Mouse (Mus musculus): ENCODE results near the gene Tyw1. TPM values are rescaled to one million over a fixed set of nuclear protein-coding genes. Genes with fewer than 3 reads are reported as not detected.
"Not testable (repeated sequence)": the region's sequence is repeated elsewhere in the genome, so short reads cannot be mapped to it uniquely, and the experiment has no call there.

The Tyw1 gene
- polyA plus RNA-seq, 1 experiment from 2014 or later: 30.2 TPM

GRCm38 (mm10) chr5:130255799-130256525 lies 543 bp downstream of the Tyw1 start:
- H3K27me3 ChIP-seq (ENCODE audit: control insufficient read depth, insufficient read depth, low read length); H3K4me1 ChIP-seq (ENCODE audit: control insufficient read depth, insufficient read depth, low read length); H3K9me3 ChIP-seq (ENCODE audit: control insufficient read depth, low read length): not testable (repeated sequence)
- ATAC-seq (ENCODE audit: low FRiP score, low TSS enrichment): peak; percentile 3
- 26% methylated on average over 20 of the region's 20 CpGs for WGBS
- peaks cover 28% of the 10 kb centered on the region for H3K36me3 ChIP-seq (ENCODE audit: control insufficient read depth, insufficient read depth, low read length)
- H3K9ac ChIP-seq (ENCODE audit: low read depth, low read length): peak overlapping the region; percentile 80; the same call in 1 of the 2 replicates
- H3K27ac ChIP-seq (ENCODE audit: low read depth, low read length): peak overlapping the region; percentile 61; the same call in 1 of the 2 replicates
- peak overlapping the region; percentile 81 for H3K4me2 ChIP-seq (replicated peaks; ENCODE audit: low read depth, low read length)
- peak overlapping the region; percentile 81 for H3K4me3 ChIP-seq (ENCODE audit: low read length)

GRCm38 (mm10) chr5:130256678-130257271 lies 1.4 kb downstream of the Tyw1 start:
- H3K27ac ChIP-seq (ENCODE audit: low read depth, low read length): peak overlapping the region; percentile 71
- no peaks in the 10 kb centered on the region for H3K27me3 ChIP-seq (ENCODE audit: control insufficient read depth, insufficient read depth, low read length)
- H3K4me2 ChIP-seq (replicated peaks; ENCODE audit: low read depth, low read length): peak overlapping the region; percentile 81
- WGBS: under 1% methylated on average over 25 of the region's 25 CpGs
- ATAC-seq (ENCODE audit: low FRiP score, low TSS enrichment): peak; percentile 94
- H3K4me1 ChIP-seq (ENCODE audit: control insufficient read depth, insufficient read depth, low read length): peaks cover 4% of the 10 kb centered on the region; the same call in 1 of the 2 replicates
- H3K36me3 ChIP-seq (ENCODE audit: control insufficient read depth, insufficient read depth, low read length): peaks cover 20% of the 10 kb centered on the region
- peak overlapping the region; percentile 69 for H3K4me3 ChIP-seq (ENCODE audit: low read length)
- peak overlapping the region; percentile 80 for H3K9ac ChIP-seq (ENCODE audit: low read depth, low read length)
- H3K9me3 ChIP-seq (ENCODE audit: control insufficient read depth, low read length): no peaks in the 10 kb centered on the region

GRCm38 (mm10) chr5:130257303-130257702 lies 1.9 kb downstream of the Tyw1 start:
- H3K4me2 ChIP-seq (replicated peaks; ENCODE audit: low read depth, low read length): peak overlapping the region; percentile 81
- peak overlapping the region; percentile 80 for H3K9ac ChIP-seq (ENCODE audit: low read depth, low read length)
- H3K27me3 ChIP-seq (ENCODE audit: control insufficient read depth, insufficient read depth, low read length): no peaks in the 10 kb centered on the region
- H3K36me3 ChIP-seq (ENCODE audit: control insufficient read depth, insufficient read depth, low read length): peaks cover 15% of the 10 kb centered on the region
- H3K4me3 ChIP-seq (ENCODE audit: low read length): peak overlapping the region; percentile 69
- ATAC-seq (ENCODE audit: low FRiP score, low TSS enrichment): no peak
- peaks cover 4% of the 10 kb centered on the region; the same call in 1 of the 2 replicates for H3K4me1 ChIP-seq (ENCODE audit: control insufficient read depth, insufficient read depth, low read length)
- 12% methylated on average over 8 of the region's 8 CpGs for WGBS
- no peaks in the 10 kb centered on the region for H3K9me3 ChIP-seq (ENCODE audit: control insufficient read depth, low read length)
- H3K27ac ChIP-seq (ENCODE audit: low read depth, low read length): peak overlapping the region; percentile 71

GRCm38 (mm10) chr5:130263454-130263853 lies 8.0 kb downstream of the Tyw1 start:
- Histone ChIP-seq H3K27ac (ENCODE audit: low read depth, low read length) (no peak overlapping the region), H3K4me2 (replicated peaks; ENCODE audit: low read depth, low read length) (no peak overlapping the region), H3K4me3 (ENCODE audit: low read length) (no peak overlapping the region), H3K9me3 (ENCODE audit: control insufficient read depth, low read length) (no peaks in the 10 kb centered on the region), H3K4me1 (ENCODE audit: control insufficient read depth, insufficient read depth, low read length) (no peaks in the 10 kb centered on the region), H3K9ac (ENCODE audit: low read depth, low read length) (no peak overlapping the region), H3K27me3 (ENCODE audit: control insufficient read depth, insufficient read depth, low read length) (no peaks in the 10 kb centered on the region), H3K36me3 (ENCODE audit: control insufficient read depth, insufficient read depth, low read length) (peaks cover 36% of the 10 kb centered on the region)
- no peak for ATAC-seq (ENCODE audit: low FRiP score, low TSS enrichment)
- 76% methylated on average over 11 of the region's 11 CpGs for WGBS

DNA sequence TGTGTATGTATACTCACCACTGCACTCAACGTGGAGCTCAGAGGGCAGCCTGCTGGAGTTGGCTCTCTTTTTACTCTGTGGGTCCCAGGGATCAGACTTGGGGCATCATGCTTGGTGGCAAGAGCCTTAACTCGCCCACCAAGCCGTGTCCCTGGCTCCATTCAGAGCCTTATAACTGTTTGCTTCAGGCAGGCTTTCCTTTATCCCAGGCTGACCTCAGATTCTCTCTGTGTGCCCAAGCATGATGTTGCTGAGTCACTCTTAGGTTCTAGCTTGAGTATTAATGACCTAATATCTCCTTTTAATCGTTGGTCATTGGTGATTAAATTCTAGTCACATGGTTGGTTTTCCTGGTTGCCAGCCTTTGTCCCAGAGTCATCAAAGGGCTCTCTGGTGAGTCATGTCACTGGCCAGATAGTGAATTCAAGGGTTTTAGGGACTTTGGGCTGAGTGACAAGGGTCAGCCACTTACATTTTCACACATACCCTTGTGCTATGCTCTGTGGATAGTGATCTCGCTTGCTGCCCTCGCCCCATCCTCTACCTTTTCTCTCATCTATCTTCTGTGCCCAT lies 9.1 kb downstream of the Tyw1 start:
- WGBS: 85% methylated on average over 6 of the region's 6 CpGs
- no peak overlapping the region for H3K4me3 ChIP-seq (ENCODE audit: low read length)
- no peak for ATAC-seq (ENCODE audit: low FRiP score, low TSS enrichment)
- H3K4me2 ChIP-seq (replicated peaks; ENCODE audit: low read depth, low read length): no peak overlapping the region
- H3K27ac ChIP-seq (ENCODE audit: low read depth, low read length): no peak overlapping the region
- no peak overlapping the region for H3K9ac ChIP-seq (ENCODE audit: low read depth, low read length)
- H3K27me3 ChIP-seq (ENCODE audit: control insufficient read depth, insufficient read depth, low read length): no peaks in the 10 kb centered on the region
- H3K4me1 ChIP-seq (ENCODE audit: control insufficient read depth, insufficient read depth, low read length): no peaks in the 10 kb centered on the region
- H3K36me3 ChIP-seq (ENCODE audit: control insufficient read depth, insufficient read depth, low read length): peaks cover 41% of the 10 kb centered on the region
- no peaks in the 10 kb centered on the region for H3K9me3 ChIP-seq (ENCODE audit: control insufficient read depth, low read length)

- H3K4me2 ChIP-seq (replicated peaks; ENCODE audit: low read depth, low read length): no peak overlapping the region
- H3K27me3 ChIP-seq (ENCODE audit: control insufficient read depth, insufficient read depth, low read length): no peaks in the 10 kb centered on the region
- H3K9ac ChIP-seq (ENCODE audit: low read depth, low read length): no peak overlapping the region
- peaks cover 54% of the 10 kb centered on the region for H3K36me3 ChIP-seq (ENCODE audit: control insufficient read depth, insufficient read depth, low read length)
- H3K4me3 ChIP-seq (ENCODE audit: low read length): no peak overlapping the region
- 90% methylated on average over 7 of the region's 7 CpGs for WGBS
- no peak for ATAC-seq (ENCODE audit: low FRiP score, low TSS enrichment)
- H3K4me1 ChIP-seq (ENCODE audit: control insufficient read depth, insufficient read depth, low read length): no peaks in the 10 kb centered on the region
- H3K9me3 ChIP-seq (ENCODE audit: control insufficient read depth, low read length): no peaks in the 10 kb centered on the region
- H3K27ac ChIP-seq (ENCODE audit: low read depth, low read length): no peak overlapping the region
These were observed 11.2 kb downstream of the Tyw1 start for GRCm38 (mm10) chr5:130266651-130267050.

- Histone ChIP-seq H3K4me2 (replicated peaks; ENCODE audit: low read depth, low read length) (no peak overlapping the region), H3K27ac (ENCODE audit: low read depth, low read length) (no peak overlapping the region), H3K4me1 (ENCODE audit: control insufficient read depth, insufficient read depth, low read length) (no peaks in the 10 kb centered on the region), H3K4me3 (ENCODE audit: low read length) (no peak overlapping the region), H3K9ac (ENCODE audit: low read depth, low read length) (no peak overlapping the region), H3K9me3 (ENCODE audit: control insufficient read depth, low read length) (no peaks in the 10 kb centered on the region), H3K36me3 (ENCODE audit: control insufficient read depth, insufficient read depth, low read length) (peaks cover 59% of the 10 kb centered on the region), H3K27me3 (ENCODE audit: control insufficient read depth, insufficient read depth, low read length) (no peaks in the 10 kb centered on the region)
- no peak for ATAC-seq (ENCODE audit: low FRiP score, low TSS enrichment)
- WGBS: 100% methylated on average over 1 of the region's 1 CpGs
These were observed 11.9 kb downstream of the Tyw1 start for GRCm38 (mm10) chr5:130267316-130267715.

- H3K9me3 ChIP-seq (ENCODE audit: control insufficient read depth, low read length): no peaks in the 10 kb centered on the region
- H3K4me3 ChIP-seq (ENCODE audit: low read length): no peak overlapping the region
- 84% methylated on average over 11 of the region's 11 CpGs for WGBS
- no peak for ATAC-seq (ENCODE audit: low FRiP score, low TSS enrichment)
- no peaks in the 10 kb centered on the region for H3K27me3 ChIP-seq (ENCODE audit: control insufficient read depth, insufficient read depth, low read length)
- no peak overlapping the region for H3K27ac ChIP-seq (ENCODE audit: low read depth, low read length)
- H3K36me3 ChIP-seq (ENCODE audit: control insufficient read depth, insufficient read depth, low read length): peaks cover 59% of the 10 kb centered on the region
- no peak overlapping the region for H3K4me2 ChIP-seq (replicated peaks; ENCODE audit: low read depth, low read length)
- no peak overlapping the region for H3K9ac ChIP-seq (ENCODE audit: low read depth, low read length)
- H3K4me1 ChIP-seq (ENCODE audit: control insufficient read depth, insufficient read depth, low read length): no peaks in the 10 kb centered on the region
These were observed 13.6 kb downstream of the Tyw1 start for GRCm38 (mm10) chr5:130268976-130269375.

GRCm38 (mm10) chr5:130272344-130272743 lies 16.9 kb downstream of the Tyw1 start:
- H3K9me3 ChIP-seq (ENCODE audit: control insufficient read depth, low read length): no peaks in the 10 kb centered on the region
- no peak overlapping the region for H3K4me2 ChIP-seq (replicated peaks; ENCODE audit: low read depth, low read length)
- peaks cover 60% of the 10 kb centered on the region for H3K36me3 ChIP-seq (ENCODE audit: control insufficient read depth, insufficient read depth, low read length)
- H3K4me3 ChIP-seq (ENCODE audit: low read length): no peak overlapping the region
- no peaks in the 10 kb centered on the region for H3K4me1 ChIP-seq (ENCODE audit: control insufficient read depth, insufficient read depth, low read length)
- no peak overlapping the region for H3K27ac ChIP-seq (ENCODE audit: low read depth, low read length)
- 97% methylated on average over 1 of the region's 1 CpGs for WGBS
- H3K27me3 ChIP-seq (ENCODE audit: control insufficient read depth, insufficient read depth, low read length): no peaks in the 10 kb centered on the region
- ATAC-seq (ENCODE audit: low FRiP score, low TSS enrichment): no peak
- H3K9ac ChIP-seq (ENCODE audit: low read depth, low read length): no peak overlapping the region
